Mouse (Mus musculus) T-helper 1 cell (primary cell): ENCODE data around the gene Ift57.

Source experiments
- in situ Hi-C: fragments of 300-600 bp; cut with MboI, MseI; formaldehyde crosslinking; loops from one replicate; pipeline ENCODE4 v1.15.1; 2025; ENCODE audit warnings: high pct_unique_total_duplicates

Ift57 gene

DNA sequence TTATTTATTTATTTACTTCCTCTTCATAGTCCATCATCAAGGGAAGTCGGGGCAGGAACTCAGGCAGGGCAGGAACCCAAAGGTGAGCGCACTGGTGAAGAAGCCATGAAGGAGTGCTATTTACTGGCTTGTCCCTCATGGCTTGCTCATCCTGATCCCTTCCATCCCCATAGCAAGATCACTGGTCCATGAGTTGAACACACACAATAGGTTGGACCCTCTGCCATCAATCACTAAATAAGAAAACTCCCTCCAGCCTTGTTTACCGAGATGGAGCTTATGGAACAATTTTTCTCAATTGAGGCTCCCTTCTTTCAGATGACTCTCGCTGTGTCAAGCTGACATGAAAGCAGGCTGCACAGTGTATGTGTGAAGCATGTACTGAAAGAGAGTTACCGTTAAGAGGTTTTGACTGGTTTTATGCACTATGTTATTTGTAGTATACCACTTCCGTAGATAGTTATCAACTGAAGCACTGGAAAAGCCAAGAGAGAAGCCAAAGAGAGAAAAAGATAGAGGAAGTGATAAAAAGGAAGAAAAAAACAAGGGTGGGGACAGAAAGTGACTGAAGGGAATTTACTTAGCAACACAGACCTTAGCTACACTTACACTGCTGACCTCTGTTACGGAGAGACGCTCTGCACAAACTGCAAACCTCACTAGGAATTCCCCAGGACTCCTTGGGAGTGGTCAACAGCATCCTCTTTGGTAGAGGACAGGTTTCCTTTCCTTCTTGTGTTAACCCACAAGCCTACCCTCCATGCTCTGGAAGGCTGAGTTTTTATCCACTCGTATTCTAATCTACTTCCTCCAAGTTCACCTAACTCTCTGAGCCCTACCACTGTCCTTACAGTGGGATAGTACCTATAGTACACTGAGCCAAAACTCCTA is 91.8 kb downstream of the Ift57 start:
- in situ Hi-C loops: loop anchor here (25.0 kb wide), 1 partner anchor 1896 kb away; no protein-coding TSS in a partner anchor

DNA sequence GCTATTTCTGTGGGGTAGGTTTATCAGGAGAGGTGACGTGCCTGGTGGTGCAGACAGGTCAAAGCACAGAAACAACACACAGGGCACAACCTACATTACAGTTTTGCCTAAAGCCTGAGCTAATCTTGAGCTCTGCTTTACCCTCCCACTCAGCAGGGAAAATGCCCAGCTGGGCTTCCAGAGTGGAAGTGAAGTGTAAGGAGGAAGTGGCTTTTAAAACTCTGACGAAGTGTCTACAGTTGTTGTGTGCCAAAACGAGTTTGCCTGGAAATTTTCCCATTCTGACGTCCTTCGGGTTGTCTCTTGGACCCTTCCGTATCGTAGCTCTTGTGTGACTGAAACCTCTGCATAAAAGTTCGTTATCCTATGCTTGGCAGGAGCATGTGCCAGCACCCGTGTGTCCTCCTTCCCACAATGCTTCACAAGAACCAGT is 93.4 kb downstream of the Ift57 start:
- in situ Hi-C loops: loop anchor here (25.0 kb wide), 1 partner anchor 1895 kb away; no protein-coding TSS in a partner anchor

DNA sequence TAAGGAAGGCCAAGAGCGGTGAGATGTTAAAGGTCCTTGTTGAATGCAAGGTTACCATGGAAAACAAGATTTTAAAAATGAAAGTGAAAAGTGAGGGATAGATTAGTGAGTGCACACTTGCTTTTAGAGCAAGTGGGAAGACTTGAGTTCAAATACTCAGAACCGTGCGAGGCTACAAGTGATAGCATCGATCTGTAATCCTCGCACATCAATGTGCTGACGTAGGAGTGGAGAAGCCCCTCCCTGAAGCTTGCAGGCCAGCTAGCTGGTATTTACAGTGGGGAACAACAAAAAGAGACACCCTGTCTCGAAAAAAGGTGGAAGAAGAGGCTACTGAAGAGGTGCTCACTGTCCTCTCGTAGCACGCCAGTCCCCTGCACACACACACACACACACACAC is 94.6 kb downstream of the Ift57 start:
- in situ Hi-C loops: loop anchor here (25.0 kb wide), 1 partner anchor 1894 kb away; no protein-coding TSS in a partner anchor

DNA sequence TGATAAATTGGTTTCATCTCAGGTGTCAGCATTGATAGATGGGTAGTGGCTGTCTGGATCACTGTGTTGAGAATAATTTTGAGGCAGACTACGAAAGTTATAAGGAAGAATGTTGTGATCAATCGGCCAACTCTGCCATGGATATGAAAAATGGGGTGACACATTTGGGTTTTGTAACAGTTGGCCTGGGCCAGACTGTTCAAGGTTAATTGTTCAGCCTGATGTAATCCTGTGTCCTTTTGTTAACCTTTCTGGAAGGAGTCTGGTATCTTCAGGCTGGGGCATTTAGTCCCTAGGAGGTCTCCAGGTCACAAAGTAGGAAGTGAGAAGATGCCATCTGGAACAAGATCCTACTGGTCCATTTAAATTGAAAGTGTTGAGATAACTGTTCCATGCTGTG is 97.2 kb downstream of the Ift57 start:
- in situ Hi-C loops: loop anchor here (25.0 kb wide), 1 partner anchor 1891 kb away; no protein-coding TSS in a partner anchor

DNA sequence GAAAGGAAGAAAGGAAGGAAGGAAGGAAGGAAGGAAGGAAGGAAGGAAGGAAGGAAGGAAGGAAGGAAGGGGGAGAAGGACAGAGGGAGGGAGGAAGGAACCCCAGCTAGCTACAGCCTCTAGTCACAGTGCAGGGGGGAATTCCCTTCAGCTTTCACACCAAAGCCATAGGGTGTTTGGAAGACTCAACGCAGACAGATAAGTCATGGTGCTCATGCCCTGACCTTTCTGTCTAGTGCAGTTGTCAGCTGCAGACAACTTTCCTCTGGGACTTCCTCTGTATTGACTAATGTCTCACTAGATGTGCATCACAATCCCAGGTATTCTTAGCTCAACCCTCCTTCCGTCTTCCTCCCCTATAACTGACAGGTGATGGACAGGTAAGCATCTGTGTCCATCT is 97.9 kb downstream of the Ift57 start:
- in situ Hi-C loops: loop anchor here (25.0 kb wide), 1 partner anchor 1890 kb away; no protein-coding TSS in a partner anchor

DNA sequence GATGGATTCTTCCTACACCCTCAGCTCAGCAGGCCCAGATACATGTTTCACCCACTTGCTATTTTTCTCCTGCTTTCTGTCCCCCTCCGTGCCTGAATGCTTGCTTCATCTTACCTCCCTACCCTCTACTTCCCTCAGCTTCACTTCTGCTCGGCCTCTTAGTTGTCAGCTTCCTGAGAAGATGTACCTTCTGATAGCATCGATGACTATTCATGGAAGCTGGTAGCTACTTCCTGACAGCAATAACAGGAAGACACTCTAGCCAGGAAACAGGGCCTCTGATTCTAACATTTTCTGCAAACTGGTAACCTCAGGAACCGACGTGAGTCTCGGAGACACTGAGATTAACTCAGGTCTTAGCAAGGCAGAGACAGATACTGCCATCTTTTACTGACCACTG is 99.8 kb downstream of the Ift57 start:
- in situ Hi-C loops: loop anchor here (25.0 kb wide), 1 partner anchor 1889 kb away; no protein-coding TSS in a partner anchor

DNA sequence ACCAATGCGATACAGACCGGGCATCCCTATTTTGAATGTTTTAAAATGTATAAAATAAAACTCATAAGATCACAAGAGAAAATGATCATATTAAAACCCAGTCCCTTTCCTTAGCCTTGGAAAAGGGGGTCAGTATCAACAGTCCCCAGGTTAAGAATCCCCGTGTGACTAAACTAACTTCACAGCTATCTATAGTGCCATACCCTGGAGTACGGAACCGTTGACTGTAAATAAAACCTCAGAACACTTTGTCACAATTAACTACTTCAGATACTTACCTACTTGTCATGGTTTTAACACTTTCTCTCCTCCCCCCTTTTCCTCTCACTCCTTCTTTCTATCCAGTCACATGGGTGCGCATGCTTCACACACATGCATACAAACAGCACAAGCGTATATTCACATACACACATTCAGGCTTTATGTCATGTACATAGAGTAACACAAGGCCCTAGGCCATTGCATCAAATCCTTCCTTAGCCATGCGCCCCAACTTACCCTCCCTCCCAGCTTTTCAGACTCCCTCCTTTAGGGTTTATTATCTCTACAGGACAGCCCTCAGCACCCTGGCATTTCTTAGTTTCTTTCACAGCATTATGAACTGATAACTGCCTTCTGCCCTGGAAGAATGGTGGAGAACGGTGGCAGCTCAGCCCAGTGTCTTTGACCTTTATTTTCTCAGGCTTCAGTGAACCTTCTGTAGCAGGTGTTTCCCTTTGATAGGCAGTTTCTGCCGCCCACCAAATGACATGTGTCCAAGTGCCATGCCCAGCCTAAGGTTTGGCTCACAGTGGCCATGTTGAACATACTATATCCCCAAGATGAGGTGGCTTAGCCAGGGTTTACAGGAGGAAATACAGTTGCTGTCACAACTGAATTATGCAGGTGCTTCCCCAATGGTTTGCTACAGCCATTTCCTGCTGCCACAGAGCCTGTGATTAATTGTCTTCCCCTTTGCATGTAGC is 100.8 kb downstream of the Ift57 start, which contains the start of gene Cd47:
Gene Cd47 (plus strand): TSS at position 937 of the 965 bp plus-strand sequence.
- in situ Hi-C loops: loop anchor here (25.0 kb wide), 1 partner anchor 1887 kb away; no protein-coding TSS in a partner anchor

DNA sequence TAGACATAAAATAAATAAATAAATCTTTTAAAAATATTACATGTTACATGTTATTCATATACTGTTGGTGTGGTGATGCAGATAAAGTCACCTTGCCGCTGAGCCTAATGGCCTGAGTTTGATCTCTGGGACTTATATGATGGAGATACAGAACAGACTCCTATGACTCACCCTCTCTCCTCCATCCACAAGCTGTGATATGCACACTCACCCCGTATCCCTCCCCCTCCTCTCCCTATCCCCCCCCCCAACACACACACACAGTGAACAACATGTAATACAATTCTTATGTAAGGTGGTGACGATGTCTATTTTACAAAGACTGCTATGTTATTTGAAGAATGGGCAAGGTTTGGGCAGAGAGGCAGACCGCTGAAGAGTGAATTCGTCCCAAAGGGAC is 102.0 kb downstream of the Ift57 start:
- in situ Hi-C loops: no loop called here

DNA sequence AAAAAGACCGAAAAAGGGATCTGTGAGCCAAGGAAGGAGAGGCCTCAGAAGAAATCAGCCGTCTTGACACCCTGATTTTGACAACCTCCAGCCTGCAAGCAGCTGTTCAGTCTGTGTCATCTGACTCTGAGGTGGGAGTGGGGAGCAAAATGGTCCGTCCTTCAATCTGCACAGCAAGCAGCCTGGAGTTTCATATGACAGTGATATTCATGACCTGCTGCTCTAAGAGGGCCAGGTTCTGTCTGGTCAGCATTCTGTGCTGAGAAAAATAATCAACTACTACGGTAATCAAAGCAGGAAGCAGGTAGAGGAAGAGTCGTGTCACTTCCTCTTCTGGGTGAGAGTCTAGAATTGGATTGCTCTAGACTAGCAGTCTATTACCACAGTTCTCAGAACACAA is 102.4 kb downstream of the Ift57 start:
- in situ Hi-C loops: no loop called here

DNA sequence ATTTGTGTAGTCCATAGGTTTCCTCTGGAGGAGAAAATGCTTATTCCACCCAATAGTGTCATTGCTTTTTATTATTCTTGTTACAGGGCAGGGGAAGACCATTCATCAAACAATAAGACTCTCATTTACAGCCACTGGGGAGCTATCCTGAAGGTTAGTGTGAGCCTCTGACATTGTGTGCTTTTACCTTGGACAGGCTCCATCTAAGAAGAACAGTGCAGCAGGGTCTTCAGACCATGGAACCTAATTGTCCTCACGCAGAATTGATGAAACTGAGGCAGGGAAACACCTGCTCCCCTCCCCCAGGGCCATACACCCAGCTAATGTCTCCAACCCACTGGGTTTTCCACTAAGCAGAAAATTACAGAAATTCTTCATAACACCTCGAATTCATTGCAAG is 104.0 kb downstream of the Ift57 start:
- in situ Hi-C loops: no loop called here

DNA sequence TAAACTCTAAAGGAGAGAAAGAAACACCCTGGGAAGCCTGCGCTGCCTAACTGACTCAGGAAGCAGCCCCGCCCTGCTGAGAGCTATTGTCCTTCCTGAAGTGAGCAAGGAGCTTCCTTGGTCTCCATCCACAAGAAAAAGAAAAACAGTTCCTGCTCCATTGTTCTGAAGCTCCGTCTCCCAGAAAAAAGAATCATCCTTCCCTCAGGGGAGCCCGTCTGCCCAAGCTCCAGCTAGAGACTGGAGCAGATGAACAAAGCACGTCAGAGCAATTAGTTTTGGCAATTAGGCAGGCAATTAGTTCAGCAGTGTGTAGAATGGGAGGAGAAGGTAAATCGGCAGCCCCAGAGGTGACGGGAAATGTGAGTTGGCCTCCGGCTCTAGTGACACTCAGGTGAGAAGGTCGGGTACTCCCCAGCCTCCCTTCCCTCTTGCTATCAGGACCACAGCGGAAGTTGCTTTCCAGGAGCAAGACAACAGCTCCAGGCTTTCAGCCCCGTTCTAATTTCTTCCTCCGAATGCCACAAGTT is 105.0 kb downstream of the Ift57 start:
- in situ Hi-C loops: no loop called here

DNA sequence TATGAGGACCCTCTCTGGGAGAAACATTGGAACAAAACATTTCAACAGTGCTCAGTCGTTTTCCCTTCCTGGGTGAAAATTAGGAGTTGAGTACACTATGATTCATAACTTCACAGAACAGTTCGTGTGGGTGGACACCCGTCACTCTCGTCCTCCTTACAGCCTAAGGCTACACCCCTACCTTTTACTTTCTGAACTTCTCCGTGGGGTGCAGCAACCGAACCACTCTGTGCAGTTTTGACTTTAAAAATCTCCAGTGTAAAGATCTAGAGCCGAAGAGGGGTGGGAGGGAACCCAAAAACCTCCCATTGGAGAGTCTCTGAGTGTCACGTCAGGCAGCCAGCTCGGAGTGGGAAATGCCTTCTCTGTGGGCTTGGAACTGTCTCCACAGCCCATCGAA is 107.9 kb downstream of the Ift57 start:
- in situ Hi-C loops: loop anchor here (5.0 kb wide), 1 partner anchor 45 kb away; no protein-coding TSS in a partner anchor

DNA sequence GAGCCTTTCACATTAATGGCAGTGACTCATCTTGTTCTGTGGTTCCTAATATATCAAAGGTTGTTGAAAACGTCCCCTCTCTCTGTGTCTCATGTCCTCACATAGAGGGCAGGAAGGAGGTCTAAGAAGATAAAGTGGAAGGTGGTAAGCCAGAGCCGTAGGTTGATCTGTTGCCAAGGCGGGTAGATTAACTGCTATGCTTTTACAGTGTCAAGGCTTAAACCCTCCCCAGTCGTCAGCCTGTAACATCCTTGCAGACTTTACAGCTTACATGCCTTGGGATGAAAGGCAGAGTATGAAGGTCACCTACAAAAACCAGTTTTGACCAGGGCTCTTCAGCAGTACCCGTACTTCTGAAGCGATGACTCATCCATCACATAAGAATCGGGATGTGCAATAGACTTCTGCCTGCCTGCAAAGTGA is 108.4 kb downstream of the Ift57 start:
- in situ Hi-C loops: loop anchor here (5.0 kb wide), 1 partner anchor 45 kb away; no protein-coding TSS in a partner anchor

DNA sequence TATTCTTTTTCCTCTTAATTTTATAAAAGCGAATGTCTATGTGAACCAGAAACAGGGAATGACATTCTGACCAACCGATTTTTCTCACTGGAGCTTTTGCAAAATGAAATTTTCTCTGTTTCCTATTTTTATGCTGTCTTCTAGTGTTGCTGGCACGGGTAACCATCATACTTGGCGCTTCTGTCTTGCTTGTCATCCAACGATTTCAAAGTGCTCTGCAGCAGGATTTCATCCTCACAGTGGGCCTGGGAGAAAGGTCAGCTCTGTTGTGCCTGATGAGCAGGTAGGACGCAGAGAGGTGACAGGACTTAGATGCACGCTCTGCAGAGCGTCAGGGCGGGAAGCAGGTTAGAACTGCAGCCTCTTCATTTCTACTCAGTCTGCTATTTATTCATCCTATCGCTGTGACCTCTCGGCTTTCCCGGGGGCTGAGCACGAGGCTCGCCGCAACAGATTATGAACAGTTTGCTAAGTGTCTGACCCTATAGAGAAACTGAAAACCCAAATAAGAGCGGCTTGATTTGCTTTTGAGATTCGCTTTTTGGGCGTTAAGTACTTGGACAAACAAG is 108.9 kb downstream of the Ift57 start:
- in situ Hi-C loops: loop anchor here (5.0 kb wide), 1 partner anchor 44 kb away; no protein-coding TSS in a partner anchor

DNA sequence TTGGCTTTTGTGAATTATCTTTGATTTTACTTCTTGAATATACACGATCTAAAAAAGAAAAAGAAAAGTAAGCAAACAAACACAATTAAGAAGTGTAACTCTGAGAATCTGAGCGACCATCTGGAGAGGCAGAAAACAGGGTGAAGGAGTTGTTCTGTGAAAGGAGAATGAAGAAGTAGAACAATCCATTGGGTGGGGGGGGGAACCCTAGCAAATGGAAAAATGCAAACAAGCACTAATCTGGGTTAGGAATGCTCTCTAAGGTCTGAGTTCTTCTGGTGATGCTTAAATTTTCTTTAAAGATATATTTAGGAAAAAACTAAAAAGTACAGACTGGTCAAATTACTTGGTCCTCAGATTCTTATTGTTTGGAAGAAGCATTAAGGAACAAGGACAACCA is 112.9 kb downstream of the Ift57 start:
- in situ Hi-C loops: no loop called here

DNA sequence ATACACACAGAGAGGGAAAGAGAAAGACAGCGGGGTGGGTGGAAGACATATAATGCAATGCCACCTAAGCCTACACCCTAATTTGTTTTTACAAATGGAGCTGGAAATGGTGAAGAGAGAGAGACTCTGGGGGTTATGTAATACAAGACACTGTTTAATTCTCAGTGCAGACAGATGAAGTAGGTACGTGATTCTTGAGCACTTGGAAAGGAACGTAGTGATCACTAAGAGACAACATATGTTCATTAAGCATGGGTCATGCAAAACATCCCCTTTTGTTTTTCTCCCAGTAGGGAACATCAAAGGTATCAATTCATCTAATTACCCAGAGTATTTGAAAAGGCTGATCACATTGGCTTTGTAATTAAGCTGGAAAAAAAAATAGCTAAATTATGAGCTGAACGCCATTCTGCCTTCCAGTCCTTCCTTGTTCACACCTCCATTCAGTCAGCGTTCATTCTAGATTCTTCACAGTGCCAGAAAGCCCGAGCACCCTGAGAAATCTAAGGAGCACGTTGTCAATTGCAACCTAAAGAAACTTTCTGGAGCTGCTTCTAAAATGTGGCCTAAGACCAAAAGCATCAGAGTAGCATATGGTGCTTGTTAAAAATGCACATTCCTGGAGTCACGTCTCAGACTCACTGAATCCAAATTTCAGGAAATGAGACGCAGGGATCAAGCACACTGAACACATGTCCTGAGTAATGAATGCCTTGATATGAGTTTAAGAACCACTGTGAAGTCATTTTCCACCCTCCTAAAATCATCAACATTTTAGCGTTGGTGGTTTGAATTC is 114.0 kb downstream of the Ift57 start:
- in situ Hi-C loops: no loop called here

DNA sequence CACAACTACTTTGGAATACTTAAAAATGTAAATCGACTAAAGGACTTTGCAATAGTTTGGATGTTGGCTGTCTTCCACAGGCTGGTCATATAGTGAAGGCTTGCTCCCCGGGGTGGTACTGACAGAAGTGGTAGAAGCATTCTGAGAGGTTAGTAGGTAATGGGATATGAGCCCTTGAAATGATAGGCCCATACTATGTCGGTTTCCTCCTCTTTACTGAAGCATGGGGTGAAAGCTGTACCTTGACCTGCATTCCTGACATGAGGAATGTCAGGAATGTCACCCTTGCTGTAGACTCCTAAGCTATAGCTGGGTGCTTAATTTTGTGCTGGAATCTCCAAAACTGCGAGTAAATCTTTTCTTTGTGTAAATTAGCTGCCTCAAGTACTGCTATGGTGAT is 115.4 kb downstream of the Ift57 start:
- in situ Hi-C loops: no loop called here
